Mouse (Mus musculus): ENCODE measurements around the gene Adcy5. TPM values are rescaled to one million over a fixed set of nuclear protein-coding genes. Genes with fewer than 3 reads are reported as not detected.

Gene Adcy5
- polyA plus RNA-seq, 1 experiment from 2014 or later, result 1.5 TPM

DNA sequence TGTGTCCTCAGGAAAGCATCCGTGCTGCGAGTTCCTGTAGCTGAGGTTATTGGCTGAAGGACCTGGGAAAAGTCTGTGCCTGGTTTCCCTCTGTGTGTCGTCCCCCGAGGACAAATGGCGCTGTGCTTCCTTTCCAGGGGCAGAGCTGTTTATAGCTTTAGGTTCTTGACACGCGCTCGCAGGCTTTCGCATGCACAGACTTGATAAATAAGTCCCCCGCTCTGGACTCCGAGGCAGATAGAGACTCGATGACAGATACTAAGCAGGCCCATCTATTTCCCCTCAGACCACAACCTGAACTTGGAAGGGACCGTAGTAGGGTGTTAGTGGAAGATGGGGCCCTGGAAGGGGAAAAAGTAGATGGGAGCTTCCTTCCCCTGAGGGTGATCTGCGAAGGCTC, 70.0 kb downstream of the Adcy5 start:
- H3K36me3 ChIP-seq (ENCODE audit: control insufficient read depth, insufficient read depth, low read length), result no peaks in the 10 kb centered on the region
- no peaks in the 10 kb centered on the region for H3K27me3 ChIP-seq (ENCODE audit: control insufficient read depth, insufficient read depth, low read depth, low read length)
- no peak overlapping the region for H3K4me2 ChIP-seq (ENCODE audit: low read depth, low read length)
- no peak overlapping the region for H3K27ac ChIP-seq (ENCODE audit: low read length)
- no peak for ATAC-seq (ENCODE audit: low read depth)
- 40% methylated on average over 14 of the region's 14 CpGs for whole genome bisulfite sequencing
- H3K4me3 ChIP-seq (ENCODE audit: low read length), result no peak overlapping the region
- peaks cover 3% of the 10 kb centered on the region; the same call in 1 of the 2 replicates for H3K4me1 ChIP-seq (replicated peaks; ENCODE audit: control insufficient read depth, insufficient read depth, low read length)
- H3K9ac ChIP-seq (ENCODE audit: low read length), result no peak overlapping the region
- H3K9me3 ChIP-seq (ENCODE audit: control insufficient read depth, low read length), result no peaks in the 10 kb centered on the region

DNA sequence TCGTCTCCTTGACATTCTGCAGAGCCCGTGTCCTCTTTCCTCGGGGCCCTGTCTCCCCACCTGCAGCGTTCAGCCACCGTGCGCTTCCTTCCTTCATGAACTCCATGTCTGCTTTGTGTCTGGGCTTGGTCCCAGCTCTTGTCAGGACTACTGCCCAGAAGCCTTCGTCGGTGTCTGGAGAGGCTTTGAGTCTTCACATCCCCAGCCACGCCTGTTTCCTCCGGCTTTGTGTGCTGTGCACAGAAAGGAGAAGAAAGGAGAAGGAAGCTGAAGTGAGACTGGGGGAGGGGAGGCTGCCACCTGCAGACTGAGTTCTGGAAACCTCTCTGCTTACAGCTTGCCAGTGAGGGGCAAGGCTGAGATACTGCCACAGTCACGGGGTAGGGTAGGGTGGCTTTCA, 74.9 kb downstream of the Adcy5 start:
- no peak overlapping the region for H3K9ac ChIP-seq (ENCODE audit: low read length)
- no peak overlapping the region for H3K4me2 ChIP-seq (ENCODE audit: low read depth, low read length)
- H3K27ac ChIP-seq (ENCODE audit: low read length), result no peak overlapping the region
- no peaks in the 10 kb centered on the region for H3K27me3 ChIP-seq (ENCODE audit: control insufficient read depth, insufficient read depth, low read depth, low read length)
- peaks cover 10% of the 10 kb centered on the region for H3K4me1 ChIP-seq (replicated peaks; ENCODE audit: control insufficient read depth, insufficient read depth, low read length)
- H3K4me3 ChIP-seq (ENCODE audit: low read length), result no peak overlapping the region
- no peaks in the 10 kb centered on the region for H3K9me3 ChIP-seq (ENCODE audit: control insufficient read depth, low read length)
- ATAC-seq (ENCODE audit: low read depth), result peak; percentile 12; the same call in 1 of the 2 replicates
- no peaks in the 10 kb centered on the region for H3K36me3 ChIP-seq (ENCODE audit: control insufficient read depth, insufficient read depth, low read length)
- WGBS, result 31% methylated on average over 11 of the region's 11 CpGs

DNA sequence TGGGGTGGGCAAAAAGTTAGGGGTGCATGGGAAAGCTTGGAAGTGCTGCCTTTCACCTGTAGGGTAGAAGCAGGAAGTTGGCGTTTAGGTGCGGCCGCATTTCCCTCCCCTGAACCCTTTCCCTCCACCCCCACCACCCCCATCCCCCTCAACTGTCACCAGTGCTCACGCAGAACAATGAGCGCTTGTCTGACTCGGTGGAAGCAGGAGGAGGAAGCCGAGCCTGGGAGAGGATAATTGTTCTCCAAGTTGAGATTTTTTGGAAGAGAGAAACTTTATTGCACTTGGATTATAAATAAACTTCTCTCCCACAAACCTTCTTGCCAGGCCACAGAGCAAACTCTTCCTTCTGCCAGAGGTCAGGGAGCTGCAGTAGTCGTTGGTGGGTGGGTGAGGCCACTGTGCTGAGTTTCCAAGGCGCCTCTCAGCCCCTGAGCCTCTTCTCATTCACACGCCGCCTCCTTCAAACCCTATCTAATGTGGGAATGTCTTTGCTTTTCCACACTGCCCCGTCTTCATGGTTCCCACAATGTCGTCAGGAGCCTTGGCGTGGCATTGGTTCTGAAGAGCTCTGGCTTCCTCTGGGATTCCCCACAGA, 77.6 kb downstream of the Adcy5 start:
- Histone ChIP-seq H3K4me2 (ENCODE audit: low read depth, low read length) (no peak overlapping the region), H3K4me3 (ENCODE audit: low read length) (no peak overlapping the region), H3K36me3 (ENCODE audit: control insufficient read depth, insufficient read depth, low read length) (no peaks in the 10 kb centered on the region), H3K9me3 (ENCODE audit: control insufficient read depth, low read length) (no peaks in the 10 kb centered on the region), H3K4me1 (replicated peaks; ENCODE audit: control insufficient read depth, insufficient read depth, low read length) (peaks cover 10% of the 10 kb centered on the region), H3K27ac (ENCODE audit: low read length) (peak overlapping the region; percentile 21; the same call in 1 of the 2 replicates), H3K27me3 (ENCODE audit: control insufficient read depth, insufficient read depth, low read depth, low read length) (no peaks in the 10 kb centered on the region), H3K9ac (ENCODE audit: low read length) (no peak overlapping the region)
- WGBS, result 22% methylated on average over 14 of the region's 14 CpGs
- peak; percentile 44 for ATAC-seq (ENCODE audit: low read depth)

DNA sequence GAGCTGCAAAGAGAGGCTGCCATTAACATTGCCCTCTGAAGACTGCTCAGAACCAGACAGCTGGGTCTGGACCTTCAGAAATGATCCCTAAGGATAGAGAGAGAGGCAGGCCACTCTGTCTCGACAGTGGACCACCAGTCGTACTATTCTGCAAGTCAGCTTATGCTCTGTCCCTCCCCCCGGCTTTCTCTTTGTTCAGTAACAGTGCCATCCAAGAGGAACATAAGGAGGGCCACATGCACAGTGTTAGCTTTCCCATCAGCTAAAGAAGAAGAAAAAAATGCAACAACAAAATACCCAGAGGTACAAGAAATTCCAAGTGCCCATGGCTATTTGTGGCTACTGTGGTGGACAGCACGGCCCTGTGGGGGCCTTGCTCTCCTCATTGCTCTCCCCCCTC, 78.7 kb downstream of the Adcy5 start:
- no peaks in the 10 kb centered on the region for H3K36me3 ChIP-seq (ENCODE audit: control insufficient read depth, insufficient read depth, low read length)
- H3K27ac ChIP-seq (ENCODE audit: low read length), result no peak overlapping the region
- H3K4me3 ChIP-seq (ENCODE audit: low read length), result no peak overlapping the region
- 88% methylated on average over 4 of the region's 4 CpGs for WGBS
- no peaks in the 10 kb centered on the region for H3K9me3 ChIP-seq (ENCODE audit: control insufficient read depth, low read length)
- H3K9ac ChIP-seq (ENCODE audit: low read length), result no peak overlapping the region
- no peak for ATAC-seq (ENCODE audit: low read depth)
- H3K4me1 ChIP-seq (replicated peaks; ENCODE audit: control insufficient read depth, insufficient read depth, low read length), result peaks cover 10% of the 10 kb centered on the region
- no peaks in the 10 kb centered on the region for H3K27me3 ChIP-seq (ENCODE audit: control insufficient read depth, insufficient read depth, low read depth, low read length)
- H3K4me2 ChIP-seq (ENCODE audit: low read depth, low read length), result no peak overlapping the region

DNA sequence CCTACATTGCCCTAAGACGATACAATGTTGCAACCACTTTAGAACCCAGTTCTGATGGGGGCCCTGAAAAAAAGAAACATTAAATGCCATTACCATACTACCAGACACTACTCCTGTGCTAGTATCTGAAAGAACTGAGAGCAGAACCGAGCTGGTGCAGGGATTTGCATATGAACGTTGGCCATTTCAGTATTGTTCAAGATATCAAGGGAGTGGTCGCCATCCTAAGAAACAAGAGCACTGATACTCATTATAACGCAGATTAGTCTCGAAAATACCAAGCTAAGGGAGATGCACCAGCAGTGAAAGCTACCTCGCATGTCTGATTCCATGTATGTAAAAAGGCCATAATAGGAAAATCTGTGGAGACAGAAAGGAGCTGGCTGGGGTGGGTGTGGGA, 82.4 kb downstream of the Adcy5 start:
- H3K4me3 ChIP-seq (ENCODE audit: low read length), result no peak overlapping the region
- no peak overlapping the region for H3K9ac ChIP-seq (ENCODE audit: low read length)
- WGBS, result 89% methylated on average over 7 of the region's 7 CpGs
- H3K4me1 ChIP-seq (replicated peaks; ENCODE audit: control insufficient read depth, insufficient read depth, low read length), result peaks cover 3% of the 10 kb centered on the region
- no peaks in the 10 kb centered on the region for H3K9me3 ChIP-seq (ENCODE audit: control insufficient read depth, low read length)
- ATAC-seq (ENCODE audit: low read depth), result no peak
- no peak overlapping the region for H3K27ac ChIP-seq (ENCODE audit: low read length)
- no peak overlapping the region for H3K4me2 ChIP-seq (ENCODE audit: low read depth, low read length)
- no peaks in the 10 kb centered on the region for H3K36me3 ChIP-seq (ENCODE audit: control insufficient read depth, insufficient read depth, low read length)
- H3K27me3 ChIP-seq (ENCODE audit: control insufficient read depth, insufficient read depth, low read depth, low read length), result no peaks in the 10 kb centered on the region

DNA sequence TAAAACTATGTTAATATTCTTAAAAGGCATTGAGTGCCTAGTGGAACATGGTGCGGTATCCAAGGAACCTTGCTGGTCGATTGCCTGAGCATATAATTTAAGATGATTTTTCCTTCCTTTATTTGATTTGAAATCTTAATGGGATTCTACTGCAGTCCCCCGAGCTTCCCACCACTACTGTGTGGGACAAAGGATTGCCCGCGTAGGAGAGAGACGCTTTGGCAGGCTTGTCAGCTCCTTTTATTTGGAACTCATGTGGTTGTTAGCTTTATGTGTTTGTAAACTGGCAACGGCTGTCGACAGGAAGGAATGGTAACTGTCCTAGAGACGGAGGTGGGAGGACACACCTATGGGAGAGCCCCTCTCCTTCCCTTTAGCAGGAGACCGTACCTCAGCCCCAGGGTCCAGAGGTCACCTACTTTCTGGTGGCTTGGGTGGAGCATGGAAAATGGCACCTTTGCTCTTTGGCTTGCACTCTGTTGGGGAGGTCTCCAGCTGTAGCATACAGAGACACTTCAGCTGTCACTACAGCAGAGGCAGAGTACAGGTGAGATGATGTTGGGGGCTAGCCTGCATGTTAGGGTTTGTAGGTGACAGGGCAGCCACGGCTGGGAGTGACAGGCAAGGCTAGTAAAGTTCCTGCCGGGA, 84.8 kb downstream of the Adcy5 start:
- 62% methylated on average over 12 of the region's 12 CpGs for WGBS
- Histone ChIP-seq H3K4me3 (ENCODE audit: low read length) (no peak overlapping the region), H3K4me2 (ENCODE audit: low read depth, low read length) (no peak overlapping the region), H3K27ac (ENCODE audit: low read length) (no peak overlapping the region), H3K27me3 (ENCODE audit: control insufficient read depth, insufficient read depth, low read depth, low read length) (no peaks in the 10 kb centered on the region), H3K4me1 (replicated peaks; ENCODE audit: control insufficient read depth, insufficient read depth, low read length) (no peaks in the 10 kb centered on the region), H3K36me3 (ENCODE audit: control insufficient read depth, insufficient read depth, low read length) (no peaks in the 10 kb centered on the region), H3K9ac (ENCODE audit: low read length) (no peak overlapping the region), H3K9me3 (ENCODE audit: control insufficient read depth, low read length) (no peaks in the 10 kb centered on the region)
- ATAC-seq (ENCODE audit: low read depth), result no peak

DNA sequence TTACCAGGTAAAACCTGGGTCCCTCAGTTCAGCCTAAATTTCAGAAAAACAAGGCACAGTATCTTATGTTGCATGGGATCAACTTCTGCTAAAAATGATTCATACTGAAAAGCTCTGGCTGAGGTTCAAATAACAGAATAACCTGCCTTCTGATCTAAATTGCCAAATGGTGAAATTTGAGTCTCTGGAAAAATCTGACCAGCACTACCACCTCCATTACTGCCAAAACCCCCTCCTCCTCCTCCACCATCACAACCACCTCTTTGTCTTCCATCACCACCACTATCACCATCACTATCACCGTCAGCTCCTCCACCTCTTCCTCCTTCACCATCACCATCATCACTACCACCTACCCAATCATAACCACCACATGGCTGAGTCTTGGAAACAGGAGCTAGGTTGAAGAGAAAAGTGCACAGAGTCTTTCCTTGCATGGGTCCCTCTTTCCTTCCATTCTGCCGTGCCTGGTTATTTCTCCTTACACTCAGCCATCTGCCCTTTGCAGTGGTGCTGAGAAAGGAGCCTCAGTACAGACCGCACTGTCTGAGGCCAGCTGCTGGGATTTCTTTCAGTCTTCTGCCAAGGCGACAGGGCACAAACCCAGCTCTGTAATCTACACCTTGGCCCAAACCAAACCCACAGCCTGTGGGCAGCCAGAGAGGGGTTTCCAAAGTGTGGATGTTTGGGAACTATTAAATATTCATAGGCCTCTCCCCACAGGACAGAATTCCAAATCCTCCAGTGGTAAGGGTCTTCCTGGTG, 85.5 kb downstream of the Adcy5 start:
- WGBS, result 75% methylated on average over 4 of the region's 4 CpGs
- no peak overlapping the region for H3K4me3 ChIP-seq (ENCODE audit: low read length)

DNA sequence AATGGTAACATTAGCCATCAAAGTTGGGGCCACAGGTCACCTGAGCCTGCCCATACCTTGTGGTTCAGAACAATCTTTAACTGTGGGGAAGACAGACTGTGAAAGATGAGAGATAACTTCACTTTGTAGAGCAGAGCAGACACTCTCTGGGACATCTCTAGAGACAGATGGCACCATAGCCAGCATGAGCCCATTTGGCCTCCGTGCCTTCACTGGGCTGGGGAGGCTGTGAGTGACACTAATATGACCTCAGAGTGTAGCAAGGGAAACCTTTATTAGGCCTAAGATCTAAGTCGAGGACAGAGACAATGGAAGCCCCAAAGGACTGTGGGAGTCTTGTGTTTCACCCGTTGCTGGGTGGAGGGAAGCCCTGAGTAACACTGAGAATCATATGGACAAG, 92.7 kb downstream of the Adcy5 start:
- WGBS, result 68% methylated on average over 3 of the region's 3 CpGs
- H3K36me3 ChIP-seq (ENCODE audit: control insufficient read depth, insufficient read depth, low read length), result no peaks in the 10 kb centered on the region
- H3K9me3 ChIP-seq (ENCODE audit: control insufficient read depth, low read length), result no peaks in the 10 kb centered on the region
- no peak overlapping the region for H3K9ac ChIP-seq (ENCODE audit: low read length)
- H3K27ac ChIP-seq (ENCODE audit: low read length), result no peak overlapping the region
- H3K4me1 ChIP-seq (replicated peaks; ENCODE audit: control insufficient read depth, insufficient read depth, low read length), result 0 out of 2 replicates have a peak, but pooled peaks cover 3% of the 10 kb centered on the region
- no peak overlapping the region for H3K4me3 ChIP-seq (ENCODE audit: low read length)
- ATAC-seq (ENCODE audit: low read depth), result no peak
- no peak overlapping the region for H3K4me2 ChIP-seq (ENCODE audit: low read depth, low read length)
- H3K27me3 ChIP-seq (ENCODE audit: control insufficient read depth, insufficient read depth, low read depth, low read length), result no peaks in the 10 kb centered on the region

More for the DNA sequence above, 85.5 kb downstream of the Adcy5 start:
- Histone ChIP-seq H3K36me3 (ENCODE audit: control insufficient read depth, insufficient read depth, low read length) (no peaks in the 10 kb centered on the region), H3K4me1 (replicated peaks; ENCODE audit: control insufficient read depth, insufficient read depth, low read length) (no peaks in the 10 kb centered on the region), H3K9ac (ENCODE audit: low read length) (no peak overlapping the region), H3K27ac (ENCODE audit: low read length) (no peak overlapping the region), H3K9me3 (ENCODE audit: control insufficient read depth, low read length) (no peaks in the 10 kb centered on the region), H3K27me3 (ENCODE audit: control insufficient read depth, insufficient read depth, low read depth, low read length) (no peaks in the 10 kb centered on the region), H3K4me2 (ENCODE audit: low read depth, low read length) (no peak overlapping the region)
- no peak for ATAC-seq (ENCODE audit: low read depth)

DNA sequence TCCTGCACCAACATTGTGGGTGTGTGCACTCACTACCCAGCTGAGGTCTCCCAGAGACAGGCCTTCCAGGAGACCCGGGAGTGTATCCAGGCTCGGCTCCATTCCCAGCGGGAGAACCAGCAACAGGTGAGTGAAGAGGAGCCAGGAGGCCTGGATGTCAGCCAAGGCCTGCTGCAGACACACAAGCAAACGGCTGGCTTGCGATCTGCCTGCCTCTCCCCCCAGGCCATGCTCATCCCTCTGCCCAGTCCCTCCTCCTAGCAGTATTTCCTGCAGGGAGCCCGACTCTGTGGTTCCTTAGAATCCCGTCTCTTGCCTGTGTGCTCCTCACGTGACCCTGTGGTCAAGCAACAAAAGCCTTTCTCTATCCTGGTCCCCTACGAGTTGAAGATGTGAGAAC, 94.1 kb downstream of the Adcy5 start:
- H3K4me2 ChIP-seq (ENCODE audit: low read depth, low read length), result no peak overlapping the region
- WGBS, result 35% methylated on average over 9 of the region's 9 CpGs
- no peaks in the 10 kb centered on the region for H3K27me3 ChIP-seq (ENCODE audit: control insufficient read depth, insufficient read depth, low read depth, low read length)
- no peak for ATAC-seq (ENCODE audit: low read depth)
- no peak overlapping the region for H3K27ac ChIP-seq (ENCODE audit: low read length)
- no peak overlapping the region for H3K9ac ChIP-seq (ENCODE audit: low read length)
- H3K9me3 ChIP-seq (ENCODE audit: control insufficient read depth, low read length), result no peaks in the 10 kb centered on the region
- H3K4me1 ChIP-seq (replicated peaks; ENCODE audit: control insufficient read depth, insufficient read depth, low read length), result 0 out of 2 replicates have a peak, but pooled peaks cover 3% of the 10 kb centered on the region
- H3K36me3 ChIP-seq (ENCODE audit: control insufficient read depth, insufficient read depth, low read length), result no peaks in the 10 kb centered on the region
- H3K4me3 ChIP-seq (ENCODE audit: low read length), result no peak overlapping the region

All from lung, embryonic 16.5 days (tissue).